Mouse (Mus musculus) retina, postnatal 7 days (tissue): ENCODE measurements around the gene Ypel3.

Experiments
- DNase-seq: peaks from one replicate; pipeline ENCODE4 v3.0.0-alpha.2; 2012; ENCODE audit warnings: low read depth, low spot score

The Ypel3 gene

GRCm38 (mm10) chr7:126793456-126794270 is 16.9 kb downstream of the Ypel3 start:
- DNase-seq: no peak

DNA sequence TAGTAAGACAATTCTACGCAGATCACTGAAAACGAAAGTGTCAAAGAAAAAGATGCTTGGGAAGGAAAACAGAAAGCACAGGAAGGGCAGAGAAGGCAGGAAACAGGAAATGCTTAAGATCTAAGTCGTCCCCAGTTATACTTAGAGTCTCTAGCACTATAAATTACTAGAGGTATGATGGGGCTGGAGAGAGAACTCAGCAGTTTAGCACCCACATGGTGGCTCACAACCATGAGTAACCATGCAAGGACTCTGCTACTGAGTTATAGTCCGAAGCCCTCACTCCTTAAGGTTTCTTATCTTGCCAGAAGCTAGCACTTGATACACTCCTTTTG is 17.5 kb downstream of the Ypel3 start:
- DNase-seq: no peak

GRCm38 (mm10) chr7:126795387-126796317 is 18.9 kb downstream of the Ypel3 start:
- DNase-seq: no peak

- no peak for DNase-seq
These were observed 19.7 kb downstream of the Ypel3 start for GRCm38 (mm10) chr7:126796350-126796932.

DNA sequence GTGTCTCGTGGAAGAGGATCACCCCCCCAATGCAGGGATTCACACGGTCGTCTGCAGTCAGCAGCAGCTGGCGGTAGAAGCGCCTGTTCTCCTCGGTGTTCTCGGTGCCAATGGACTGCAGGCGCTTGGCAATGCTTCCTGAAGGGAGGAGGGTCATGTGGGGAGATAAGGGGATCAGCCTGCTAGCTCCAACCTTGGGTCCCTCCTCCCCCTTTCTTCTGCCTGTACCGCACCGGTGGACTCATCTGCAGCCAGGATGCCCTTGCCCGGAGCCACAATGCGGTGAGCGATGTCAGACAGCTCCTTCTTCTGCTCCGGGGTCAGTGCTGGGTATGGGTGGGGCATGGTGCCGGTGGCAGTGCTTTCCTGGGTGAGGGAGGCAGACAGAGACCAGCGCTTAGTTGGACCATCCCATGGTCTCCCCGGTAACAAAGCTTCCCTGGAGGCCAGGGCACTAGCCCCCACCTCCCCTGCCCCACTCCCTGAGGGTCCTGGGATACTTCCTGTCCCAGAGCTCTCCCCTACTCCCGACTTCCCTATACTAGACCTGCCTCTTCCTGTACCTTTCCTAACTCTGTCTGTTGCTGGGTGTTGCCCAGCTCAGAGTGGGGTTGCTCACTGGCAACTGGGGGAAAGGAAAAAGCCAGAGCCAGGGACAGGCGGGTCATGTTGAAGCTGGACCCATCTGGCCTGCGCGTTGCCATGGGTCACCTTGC is 20.8 kb downstream of the Ypel3 start, which contains the start of gene Fam57b:
Gene Fam57b, plus strand, starts transcription at position 258 of the 716 bp plus-strand sequence.
- peak; percentile 72 for DNase-seq

GRCm38 (mm10) chr7:126798127-126799049 is 21.6 kb downstream of the Ypel3 start:
- DNase-seq: no peak

DNA sequence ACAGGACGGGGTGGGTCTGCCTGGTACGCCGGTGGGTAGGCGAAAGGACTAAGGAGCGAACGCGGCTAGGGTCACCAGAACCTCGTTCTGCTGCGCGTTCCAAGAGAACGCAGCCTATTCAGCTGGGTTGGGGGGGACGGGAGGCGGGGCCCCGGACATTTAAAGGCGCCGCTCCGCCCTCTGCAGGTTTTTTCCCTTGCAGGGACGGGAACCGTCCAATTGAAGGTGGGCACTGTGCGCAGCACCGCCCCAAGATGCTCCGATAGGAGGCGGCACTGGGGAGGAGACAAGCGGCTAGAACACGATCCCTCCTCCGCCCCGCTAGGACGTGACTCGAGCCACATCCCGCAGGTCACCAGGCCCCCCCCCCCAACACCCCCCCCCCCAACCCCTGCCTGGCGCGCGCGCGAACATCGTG is 22.3 kb downstream of the Ypel3 start:
- peak; percentile 89 for DNase-seq

- DNase-seq: peak; percentile 70
These were observed 22.9 kb downstream of the Ypel3 start for GRCm38 (mm10) chr7:126799468-126800268.

DNA sequence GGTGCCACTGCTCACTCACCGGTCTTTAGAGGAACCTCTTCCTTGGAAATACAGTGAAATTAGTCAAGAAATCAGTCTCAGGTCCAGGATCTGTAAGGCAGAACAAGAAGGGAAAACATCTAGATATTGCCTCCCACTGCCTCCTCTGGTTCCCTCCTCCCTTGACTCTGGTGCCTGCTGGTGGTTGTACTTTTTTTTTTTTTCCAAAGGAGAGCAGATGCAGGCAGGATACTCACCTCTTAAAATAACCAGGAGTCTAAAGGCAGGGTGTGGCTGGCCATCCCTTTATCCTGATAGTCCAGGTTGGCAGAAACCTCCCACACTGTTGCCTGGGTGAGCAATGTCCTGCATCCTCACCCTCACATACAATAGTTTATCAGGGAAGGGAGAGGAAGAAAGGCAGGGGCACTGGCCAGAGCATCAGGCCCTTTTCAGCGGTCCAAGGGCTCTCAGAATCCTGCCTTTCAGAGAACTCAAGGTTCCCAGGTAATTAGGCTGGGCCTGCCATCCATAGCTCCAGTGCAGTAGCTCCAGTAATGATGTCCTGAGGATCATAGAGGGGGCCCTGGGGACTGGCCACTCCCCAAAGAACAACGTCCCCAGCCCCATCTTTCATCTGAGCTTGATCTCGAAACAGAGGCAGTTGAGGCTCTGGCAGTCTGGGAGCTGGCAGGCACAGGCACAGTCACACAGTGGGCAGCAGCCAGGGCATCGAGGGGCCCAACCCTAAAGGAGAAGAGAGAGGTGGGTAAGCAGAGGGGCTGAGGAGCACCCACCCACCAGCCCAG is 23.7 kb downstream of the Ypel3 start:
- no peak for DNase-seq

GRCm38 (mm10) chr7:126801057-126801422 is 24.3 kb downstream of the Ypel3 start:
- DNase-seq: no peak

DNA sequence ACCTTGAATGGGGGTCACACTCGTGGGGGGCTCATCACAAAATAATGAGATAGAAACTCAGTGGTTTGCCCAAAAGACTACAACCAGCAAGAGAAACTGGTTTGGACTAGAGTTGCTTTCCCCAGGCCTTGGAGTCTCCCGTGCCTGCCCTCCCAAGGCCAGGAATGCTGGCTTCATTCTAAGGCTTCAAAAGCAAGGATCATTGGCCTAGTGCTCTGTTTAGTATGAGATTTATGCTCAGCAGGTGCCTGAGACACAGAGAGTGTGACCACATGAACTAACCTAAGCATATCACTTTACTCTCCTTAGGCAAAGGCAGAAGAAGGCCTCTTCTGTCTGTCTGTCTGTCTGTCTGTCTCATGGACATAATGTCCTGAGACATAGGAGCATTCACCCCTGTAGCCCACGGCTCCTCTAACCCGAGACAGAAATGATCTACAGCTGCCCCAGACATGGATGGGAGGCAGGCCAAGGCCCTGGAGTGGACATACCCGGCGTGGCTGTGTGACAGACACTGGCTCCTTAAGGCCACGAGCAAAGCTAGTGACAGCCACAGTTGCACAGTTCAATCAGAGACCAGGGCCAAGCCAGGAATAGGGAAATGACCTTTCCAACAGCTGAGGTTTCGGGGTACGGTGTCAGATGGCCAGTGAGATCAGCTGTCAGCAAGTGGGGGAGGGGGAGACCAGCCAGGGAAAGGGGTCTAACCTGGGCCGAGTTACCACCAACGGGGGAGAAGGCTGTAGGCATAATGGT is 25.6 kb downstream of the Ypel3 start:
- DNase-seq: no peak

GRCm38 (mm10) chr7:126803181-126803580 is 26.4 kb downstream of the Ypel3 start:
- DNase-seq: no peak

- DNase-seq: no peak
These were observed 27.0 kb downstream of the Ypel3 start for GRCm38 (mm10) chr7:126803751-126804150.

- DNase-seq: no peak
These were observed 30.2 kb downstream of the Ypel3 start for GRCm38 (mm10) chr7:126806956-126807355.

- DNase-seq: no peak
These were observed 30.6 kb downstream of the Ypel3 start for GRCm38 (mm10) chr7:126807405-126807804.

DNA sequence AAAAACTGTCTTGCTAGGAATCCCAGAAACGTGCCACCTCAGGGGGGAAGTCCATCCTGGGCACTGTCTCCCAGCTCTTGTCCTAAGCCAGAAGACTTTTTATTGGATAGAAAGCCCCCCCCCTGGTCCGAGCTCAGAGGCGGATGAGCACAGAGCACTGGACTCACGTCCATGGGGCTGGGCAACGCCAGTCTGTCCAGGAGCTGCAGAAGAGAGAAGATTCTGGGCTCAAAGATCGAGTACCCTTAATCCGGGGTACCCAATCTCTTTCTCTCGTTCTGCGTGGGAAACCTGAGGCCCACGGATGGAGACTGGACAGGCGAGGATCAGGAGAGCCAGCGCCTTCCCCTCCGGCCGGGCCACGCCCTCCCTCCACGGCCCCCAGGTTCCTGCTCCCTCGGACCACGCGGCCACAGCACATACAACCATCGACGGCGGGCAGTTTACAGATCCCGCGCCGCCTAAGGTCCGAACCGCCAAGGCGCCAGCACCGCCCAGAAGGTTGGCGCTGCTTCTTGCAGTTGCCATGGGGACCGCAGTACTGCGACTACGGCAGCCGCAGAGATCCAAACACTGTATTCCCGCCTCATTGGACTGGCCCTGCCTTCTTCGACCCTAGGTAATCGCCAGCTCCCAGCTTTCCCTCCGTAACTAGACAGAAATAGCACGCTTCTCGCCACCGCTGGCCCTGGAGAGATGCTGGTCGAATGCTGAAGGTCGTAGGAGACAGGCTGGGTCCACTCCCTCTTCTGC is 32.1 kb downstream of the Ypel3 start:
- DNase-seq: no peak

- DNase-seq: no peak
These were observed 33.1 kb downstream of the Ypel3 start for GRCm38 (mm10) chr7:126809723-126810369.
